20 mouse cellular contexts compared by ENCODE assay signal in genomic region chr11:73078615-73079014, GRCm38 (mm10).
"Had no signal": no experiment of that assay in that cellular context is flagged by ENCODE, and none has a peak within 500 bp of the region (broad histone marks: within the 10 kb centered on the region; RNA-seq: fewer than 3 reads in every experiment).

No protein-coding gene starts in this region.

- H3K9me3 ChIP-seq: midbrain, embryonic 10.5 days; midbrain, embryonic 13.5 days; midbrain, embryonic 15.5 days; neural tube, embryonic 13.5 days; neural tube, embryonic 15.5 days; stomach, embryonic 15.5 days had no signal

- ATAC-seq: midbrain, embryonic 13.5 days; midbrain, embryonic 15.5 days had no signal

- H3K27ac ChIP-seq: midbrain, embryonic 10.5 days; midbrain, embryonic 13.5 days; midbrain, embryonic 15.5 days; neural tube, embryonic 13.5 days; neural tube, embryonic 15.5 days; stomach, embryonic 15.5 days; stomach, postnatal 0 days had no signal

- DNase-seq: lung, adult 18-20 months; lung, embryonic 14.5 days; lung, postnatal 10 days; lung, postnatal 4 days; retina, postnatal 1 day; right cerebral cortex, adult 18-20 months; right cerebral cortex, postnatal 25 days; right cerebral cortex, postnatal 4 days; spleen, adult 18-20 months; thymus, adult 2 months; thymus, postnatal 25 days; thymus, postnatal 4 days had no signal

- H3K4me3 ChIP-seq: midbrain, embryonic 10.5 days; midbrain, embryonic 13.5 days; midbrain, embryonic 15.5 days; myocyte; neural tube, embryonic 13.5 days; neural tube, embryonic 15.5 days; stomach, embryonic 15.5 days had no signal

- H3K27me3 ChIP-seq: midbrain, embryonic 13.5 days; midbrain, embryonic 15.5 days; neural tube, embryonic 13.5 days; neural tube, embryonic 15.5 days; stomach, embryonic 15.5 days had no signal

- H3K4me1 ChIP-seq: midbrain, embryonic 15.5 days; neural tube, embryonic 13.5 days; neural tube, embryonic 15.5 days; stomach, embryonic 15.5 days had no signal

- H3K4me2 ChIP-seq: lung, embryonic 14.5 days; midbrain, embryonic 13.5 days; midbrain, embryonic 15.5 days; neural tube, embryonic 13.5 days; neural tube, embryonic 15.5 days; stomach, embryonic 15.5 days had no signal

- H3K9ac ChIP-seq: lung, embryonic 14.5 days; midbrain, embryonic 13.5 days; midbrain, embryonic 15.5 days; neural tube, embryonic 13.5 days; neural tube, embryonic 15.5 days; stomach, embryonic 15.5 days had no signal
